Mouse (Mus musculus) C2C12 (cell line): Measurements from ENCODE around the gene Emilin3. TPM values are rescaled to one million over a fixed set of nuclear protein-coding genes. Genes with fewer than 3 reads are reported as not detected.

Source experiments
- H3K27me3 ChIP-seq: one replicate; pipeline ENCODE4 v1.6.1; 2011; ENCODE audit not compliant: control insufficient read depth, insufficient read depth, insufficient read length
- H3K36me3 ChIP-seq: one replicate; pipeline ENCODE4 v1.6.1; 2011; ENCODE audit not compliant: control insufficient read depth, insufficient read depth
- H3K4me3 ChIP-seq: one replicate; pipeline ENCODE4 v1.5.1; 2011; ENCODE audit warnings: mild to moderate bottlenecking, control low read depth; ENCODE audit not compliant: poor library complexity, insufficient read depth, severe bottlenecking
- H3K79me2 ChIP-seq: one replicate; pipeline ENCODE4 v1.6.1; 2011; ENCODE audit not compliant: control insufficient read depth, insufficient read depth
- H3K79me3 ChIP-seq: one replicate; pipeline ENCODE4 v1.6.1; 2011; ENCODE audit warnings: low read depth, control low read depth
- H3ac ChIP-seq: one replicate; pipeline ENCODE3; 2011; ENCODE audit warnings: low read depth; ENCODE audit not compliant: control insufficient read depth, insufficient read length
- CEBPB ChIP-seq: IDR thresholded peaks from one replicate; pipeline ENCODE4 v1.6.1; 2011; ENCODE audit warnings: low read depth, mild to moderate bottlenecking, control low read depth, moderate library complexity
- CTCF ChIP-seq: IDR thresholded peaks from one replicate; pipeline ENCODE4 v1.5.1; 2011; ENCODE audit not compliant: control insufficient read depth, insufficient read depth, insufficient read length
- FOSL1 ChIP-seq: IDR thresholded peaks from one replicate; pipeline ENCODE4 v1.8.0; 2011; ENCODE audit warnings: mild to moderate bottlenecking, low read length; ENCODE audit not compliant: poor library complexity, insufficient read depth, severe bottlenecking
- MAX ChIP-seq: IDR thresholded peaks from one replicate; pipeline ENCODE4 v1.6.1; 2011; ENCODE audit warnings: mild to moderate bottlenecking, control low read depth
- MYOD1 ChIP-seq: IDR thresholded peaks from one replicate; pipeline ENCODE4 v1.6.1; 2011; ENCODE audit warnings: low read depth; ENCODE audit not compliant: control insufficient read depth, insufficient read length
- MYOG ChIP-seq: IDR thresholded peaks from one replicate; pipeline ENCODE4 v1.6.1; 2011; ENCODE audit not compliant: control insufficient read depth, insufficient read length; ENCODE audit errors: extremely low read depth
- USF1 ChIP-seq: IDR thresholded peaks from one replicate; pipeline ENCODE4 v1.6.1; 2011; ENCODE audit warnings: low read depth, mild to moderate bottlenecking, control low read depth, moderate library complexity
- polyA plus RNA-seq: library from polyadenylated mRNA; unstranded; fragments of >200 nt; fragmentation: generic; extraction: Trizol; gene quantifications from one replicate; pipeline ENCODE4 v1.2.1, GENCODE M21; 2012; ENCODE audit warnings: missing spikeins

Gene Emilin3
- polyA plus RNA-seq, 1 experiment = 0.02 TPM

GRCm38 (mm10) chr2:160940930-160941709 is 29.0 kb upstream of the Emilin3 start:
- H3ac ChIP-seq = no peak overlapping the region

GRCm38 (mm10) chr2:160934451-160934850 is 22.3 kb upstream of the Emilin3 start:
- TF ChIP-seq MAX (no peak), CEBPB (no peak), MYOD1 (no peak), USF1 (no peak), MYOG (no peak), CTCF (no peak), FOSL1 (no peak)
- Histone ChIP-seq H3K4me3 (no peak overlapping the region), H3K79me2 (no peaks in the 10 kb centered on the region), H3K79me3 (no peaks in the 10 kb centered on the region), H3K27me3 (no peaks in the 10 kb centered on the region), H3K36me3 (no peaks in the 10 kb centered on the region), H3ac (no peak overlapping the region)

More at GRCm38 (mm10) chr2:160940930-160941709, 29.0 kb upstream of the Emilin3 start:
- no peaks in the 10 kb centered on the region for H3K36me3 ChIP-seq
- TF ChIP-seq MYOD1 (peak; percentile 95), CTCF (peak; percentile 6), MAX (no peak), USF1 (no peak)
- no peaks in the 10 kb centered on the region for H3K79me3 ChIP-seq
- H3K4me3 ChIP-seq = no peak overlapping the region
- no peaks in the 10 kb centered on the region for H3K27me3 ChIP-seq
- H3K79me2 ChIP-seq = no peaks in the 10 kb centered on the region

GRCm38 (mm10) chr2:160933890-160934289 is 21.8 kb upstream of the Emilin3 start:
- no peaks in the 10 kb centered on the region for H3K36me3 ChIP-seq
- H3K4me3 ChIP-seq = no peak overlapping the region
- no peak overlapping the region for H3ac ChIP-seq
- no peaks in the 10 kb centered on the region for H3K79me2 ChIP-seq
- H3K27me3 ChIP-seq = no peaks in the 10 kb centered on the region
- TF ChIP-seq MAX (no peak), CTCF (no peak), CEBPB (no peak), USF1 (no peak), FOSL1 (no peak), MYOG (no peak), MYOD1 (no peak)
- no peaks in the 10 kb centered on the region for H3K79me3 ChIP-seq

GRCm38 (mm10) chr2:160932981-160933380 is 20.9 kb upstream of the Emilin3 start:
- no peaks in the 10 kb centered on the region for H3K36me3 ChIP-seq
- H3ac ChIP-seq = no peak overlapping the region
- TF ChIP-seq FOSL1 = no peak
- TF ChIP-seq CEBPB = no peak
- TF ChIP-seq MAX = no peak
- no peak for TF ChIP-seq CTCF
- no peak for TF ChIP-seq MYOD1
- TF ChIP-seq USF1 = no peak
- TF ChIP-seq MYOG = no peak
- H3K79me3 ChIP-seq = no peaks in the 10 kb centered on the region
- no peaks in the 10 kb centered on the region for H3K79me2 ChIP-seq
- no peaks in the 10 kb centered on the region for H3K27me3 ChIP-seq
- H3K4me3 ChIP-seq = no peak overlapping the region

- Histone ChIP-seq H3K79me3 (no peaks in the 10 kb centered on the region), H3K36me3 (no peaks in the 10 kb centered on the region), H3K27me3 (no peaks in the 10 kb centered on the region), H3K79me2 (no peaks in the 10 kb centered on the region), H3ac (no peak overlapping the region), H3K4me3 (no peak overlapping the region)
- TF ChIP-seq FOSL1 = no peak
- no peak for TF ChIP-seq MYOG
- no peak for TF ChIP-seq MYOD1
- TF ChIP-seq USF1 = no peak
- TF ChIP-seq CTCF = no peak
- no peak for TF ChIP-seq CEBPB
- no peak for TF ChIP-seq MAX
Measured at GRCm38 (mm10) chr2:160932325-160932724, 20.2 kb upstream of the Emilin3 start.
